Mouse (Mus musculus) forebrain, embryonic 15.5 days (tissue): ENCODE measurements at regions not wholly inside any gene's neighbourhood (a gene's known extent, or its start where the extent isn't known, plus 50 kb on each side); places are given as distances from the start of the nearest gene placed in this dataset.

Experiments
- ATAC-seq: fragments of 200-750 bp; cut with Nextera tagmentation; replicated peaks from 2 replicates; pipeline ENCODE4 v1.8.0; 2017; ENCODE audit warnings: mild to moderate bottlenecking, moderate TSS enrichment, moderate library complexity
- H3K27ac ChIP-seq: fragments of 300-500 bp; sonication (generic); replicated peaks from 2 replicates; pipeline ENCODE4 v1.5.1; 2015; ENCODE audit warnings: mild to moderate bottlenecking, inconsistent platforms
- H3K27me3 ChIP-seq: fragments of 300-500 bp; sonication (generic); 2 replicates; pipeline ENCODE4 v1.6.1; 2015; ENCODE audit warnings: inconsistent platforms
- H3K36me3 ChIP-seq: fragments of 300-500 bp; sonication (generic); 2 replicates; pipeline ENCODE4 v1.6.1; 2015; ENCODE audit warnings: mild to moderate bottlenecking, inconsistent platforms
- H3K4me1 ChIP-seq: fragments of 300-500 bp; sonication (generic); 2 replicates; pipeline ENCODE4 v1.6.1; 2015; ENCODE audit warnings: inconsistent platforms
- H3K4me2 ChIP-seq: fragments of 300-500 bp; sonication (generic); replicated peaks from 2 replicates; pipeline ENCODE4 v1.6.1; 2015; ENCODE audit warnings: mild to moderate bottlenecking, inconsistent platforms
- H3K4me3 ChIP-seq: fragments of 300-500 bp; sonication (generic); 2 replicates; pipeline ENCODE4 v1.5.1; 2015; ENCODE audit warnings: mild to moderate bottlenecking, inconsistent platforms
- H3K9ac ChIP-seq: fragments of 300-500 bp; sonication (generic); replicated peaks from 2 replicates; pipeline ENCODE4 v1.6.1; 2015; ENCODE audit warnings: mild to moderate bottlenecking, inconsistent platforms
- H3K9me3 ChIP-seq: fragments of 300-500 bp; sonication (generic); 2 replicates; pipeline ENCODE4 v1.6.1; 2016; ENCODE audit warnings: inconsistent platforms
- WGBS: fragments of 180-500 bp; shearing (Covaris S2); methylation state at CpG from one replicate; pipeline ENCODE4 v1.1.7; 2015; ENCODE audit warnings: mixed read lengths; 5-methylcytosine and 5-hydroxymethylcytosine counted together

DNA sequence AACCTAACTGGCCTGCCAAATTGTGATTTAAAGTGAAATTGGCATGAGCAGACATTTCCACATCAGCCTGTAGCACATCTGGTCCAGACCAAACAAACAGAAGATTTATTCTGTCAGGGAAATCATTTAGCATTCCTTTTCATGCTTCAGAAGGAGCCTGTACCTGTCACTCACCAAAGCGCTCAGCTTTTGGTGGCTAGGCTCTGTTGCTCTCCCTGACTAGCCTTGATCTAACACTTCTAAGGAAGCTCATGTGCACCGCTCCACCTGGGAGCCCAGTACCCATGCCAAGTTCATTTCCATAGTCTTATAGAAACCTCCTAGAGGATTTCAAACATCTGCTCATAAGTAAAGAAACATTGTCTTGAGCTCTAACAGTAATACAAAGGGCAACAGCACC lies 253.8 kb upstream of the Tfap2d start:
- Histone ChIP-seq H3K27ac (no peak overlapping the region), H3K4me1 (no peaks in the 10 kb centered on the region), H3K4me3 (no peak overlapping the region), H3K27me3 (no peaks in the 10 kb centered on the region), H3K9ac (no peak overlapping the region), H3K36me3 (no peaks in the 10 kb centered on the region), H3K4me2 (no peak overlapping the region), H3K9me3 (no peaks in the 10 kb centered on the region)
- 71% methylated on average over 2 of the region's 2 CpGs for WGBS
- ATAC-seq: no peak

DNA sequence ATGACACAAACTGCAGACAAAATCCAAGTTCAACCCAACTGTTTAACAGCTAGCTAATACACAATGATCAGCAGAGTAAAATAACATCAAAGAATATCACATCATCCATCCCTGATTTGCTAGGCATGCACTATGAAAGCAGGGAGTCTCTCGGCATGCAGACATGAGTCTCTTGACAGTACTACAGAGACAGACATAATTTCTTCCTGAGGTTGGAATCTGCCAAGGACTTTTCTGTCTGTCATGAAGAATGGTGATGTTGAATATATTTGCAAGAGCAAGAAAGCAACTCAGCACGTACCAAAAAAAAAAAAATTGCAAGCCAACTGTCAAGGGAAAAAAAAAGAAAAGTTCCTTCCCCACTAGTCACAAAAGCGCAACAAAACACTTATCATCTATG lies 245.4 kb upstream of the Tfap2d start:
- ATAC-seq: no peak
- H3K27me3 ChIP-seq: no peaks in the 10 kb centered on the region
- no peaks in the 10 kb centered on the region for H3K9me3 ChIP-seq
- no peak overlapping the region for H3K4me2 ChIP-seq
- H3K9ac ChIP-seq: no peak overlapping the region
- no peak overlapping the region for H3K27ac ChIP-seq
- H3K36me3 ChIP-seq: no peaks in the 10 kb centered on the region
- H3K4me3 ChIP-seq: no peak overlapping the region
- WGBS: 83% methylated on average over 3 of the region's 3 CpGs
- no peaks in the 10 kb centered on the region for H3K4me1 ChIP-seq

DNA sequence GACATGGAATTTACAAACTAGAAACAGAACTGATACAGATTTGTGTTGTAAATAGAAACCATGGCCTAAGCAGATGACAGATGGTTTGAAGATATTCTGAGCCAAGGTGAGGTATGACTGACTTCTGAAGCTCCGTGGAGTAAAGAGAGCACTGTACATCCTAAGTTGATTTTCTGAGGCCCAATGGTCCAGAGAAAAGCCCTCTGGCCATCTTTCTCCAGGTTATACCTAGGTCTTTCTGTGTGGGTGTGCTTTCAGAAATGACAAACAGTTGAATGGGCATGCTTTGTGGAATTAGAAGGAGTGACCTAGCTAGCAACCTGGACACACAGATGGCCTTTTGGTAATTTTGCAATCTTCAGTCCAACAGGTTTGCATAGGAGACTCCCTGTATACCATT lies 199.6 kb upstream of the Tfap2d start:
- H3K27ac ChIP-seq: no peak overlapping the region
- no peaks in the 10 kb centered on the region for H3K9me3 ChIP-seq
- ATAC-seq: no peak
- WGBS: 92% methylated on average over 1 of the region's 1 CpGs
- H3K9ac ChIP-seq: no peak overlapping the region
- no peaks in the 10 kb centered on the region for H3K36me3 ChIP-seq
- no peak overlapping the region for H3K4me2 ChIP-seq
- no peak overlapping the region for H3K4me3 ChIP-seq
- H3K4me1 ChIP-seq: no peaks in the 10 kb centered on the region
- H3K27me3 ChIP-seq: no peaks in the 10 kb centered on the region

DNA sequence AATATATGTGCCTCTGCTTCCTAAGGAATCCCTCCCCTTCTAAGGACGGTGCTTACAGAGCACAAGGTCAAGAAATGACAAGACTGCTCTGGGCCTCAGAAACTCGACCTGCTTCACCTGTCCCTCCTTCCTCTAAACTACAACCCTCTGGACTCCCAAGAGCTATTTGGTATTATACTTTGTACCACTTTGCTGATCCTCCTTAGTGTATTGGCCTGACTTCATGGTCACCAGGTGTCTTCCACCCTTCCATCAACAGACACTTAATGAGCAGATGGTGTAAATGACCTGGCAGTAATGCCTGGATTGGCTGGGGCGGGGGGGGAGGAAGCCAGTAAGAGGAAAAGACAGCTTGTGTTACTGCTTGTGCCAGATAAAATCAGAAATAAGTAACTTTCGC lies 199.1 kb upstream of the Tfap2d start:
- no peak for ATAC-seq
- Histone ChIP-seq H3K27me3 (no peaks in the 10 kb centered on the region), H3K4me3 (no peak overlapping the region), H3K9ac (no peak overlapping the region), H3K4me1 (no peaks in the 10 kb centered on the region), H3K4me2 (no peak overlapping the region), H3K9me3 (no peaks in the 10 kb centered on the region), H3K27ac (no peak overlapping the region), H3K36me3 (no peaks in the 10 kb centered on the region)
- WGBS: 70% methylated on average over 4 of the region's 4 CpGs

- Histone ChIP-seq H3K27me3 (no peaks in the 10 kb centered on the region), H3K4me3 (no peak overlapping the region), H3K9ac (no peak overlapping the region), H3K9me3 (no peaks in the 10 kb centered on the region), H3K4me2 (no peak overlapping the region), H3K4me1 (no peaks in the 10 kb centered on the region), H3K36me3 (no peaks in the 10 kb centered on the region), H3K27ac (no peak overlapping the region)
- WGBS: 60% methylated on average over 4 of the region's 4 CpGs
- ATAC-seq: no peak
Observed at GRCm38 (mm10) chr1:18911578-18911977, 191.2 kb upstream of the Tfap2d start.

- ATAC-seq: no peak
- Histone ChIP-seq H3K9ac (no peak overlapping the region), H3K27ac (no peak overlapping the region), H3K4me3 (no peak overlapping the region), H3K36me3 (no peaks in the 10 kb centered on the region), H3K27me3 (no peaks in the 10 kb centered on the region), H3K4me2 (no peak overlapping the region), H3K4me1 (no peaks in the 10 kb centered on the region), H3K9me3 (no peaks in the 10 kb centered on the region)
- 83% methylated on average over 1 of the region's 1 CpGs for WGBS
Observed at GRCm38 (mm10) chr1:18956276-18956675, 146.5 kb upstream of the Tfap2d start.

DNA sequence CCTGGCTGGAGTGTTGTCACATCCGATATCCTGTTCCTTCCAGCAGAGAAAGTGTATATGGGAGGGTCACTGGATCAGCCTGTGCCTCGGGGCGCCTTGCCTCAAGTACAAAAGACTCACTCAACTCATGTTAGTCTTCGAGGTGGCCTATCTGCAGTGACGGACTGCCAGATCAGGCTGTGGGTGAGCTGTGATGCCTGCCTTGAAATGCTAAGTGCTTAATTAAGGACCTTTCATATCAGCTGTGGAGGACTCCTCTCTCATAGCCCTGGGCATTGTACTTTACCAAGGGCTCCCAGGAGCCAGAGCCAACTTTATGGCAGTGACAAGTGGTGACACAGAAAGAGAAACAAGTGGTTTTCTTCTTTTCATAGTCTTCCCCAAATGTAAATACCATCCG lies 145.8 kb upstream of the Tfap2d start:
- 0 out of 2 replicates have a peak, but pooled peaks have one; percentile 11 for ATAC-seq
- H3K4me3 ChIP-seq: no peak overlapping the region
- H3K4me1 ChIP-seq: no peaks in the 10 kb centered on the region
- no peak overlapping the region for H3K9ac ChIP-seq
- H3K27ac ChIP-seq: no peak overlapping the region
- no peaks in the 10 kb centered on the region for H3K36me3 ChIP-seq
- H3K27me3 ChIP-seq: no peaks in the 10 kb centered on the region
- no peak overlapping the region for H3K4me2 ChIP-seq
- H3K9me3 ChIP-seq: no peaks in the 10 kb centered on the region
- 55% methylated on average over 6 of the region's 6 CpGs for WGBS

DNA sequence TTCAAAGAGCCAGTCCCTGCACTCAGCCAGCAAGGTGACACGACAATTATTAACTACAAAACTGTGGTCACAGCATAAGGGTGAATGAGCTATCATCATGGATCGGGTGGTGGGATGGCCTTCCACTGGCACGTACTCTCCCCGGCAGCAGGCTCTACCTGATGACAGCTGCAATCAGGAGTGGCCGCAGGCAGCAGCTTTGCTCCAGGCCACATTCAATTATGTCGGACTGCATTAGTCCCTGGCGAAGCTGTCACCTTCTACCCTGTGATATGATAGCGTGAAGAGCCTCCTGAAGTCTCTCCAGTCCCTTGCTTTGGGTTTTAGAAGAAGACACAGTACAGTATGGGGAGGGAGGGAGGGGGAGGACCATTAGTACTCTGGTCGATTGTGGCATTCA lies 141.4 kb upstream of the Tfap2d start:
- Histone ChIP-seq H3K27ac (no peak overlapping the region), H3K4me3 (no peak overlapping the region), H3K4me2 (no peak overlapping the region), H3K9me3 (no peaks in the 10 kb centered on the region), H3K9ac (no peak overlapping the region), H3K36me3 (no peaks in the 10 kb centered on the region), H3K27me3 (no peaks in the 10 kb centered on the region), H3K4me1 (no peaks in the 10 kb centered on the region)
- ATAC-seq: no peak
- 75% methylated on average over 9 of the region's 9 CpGs for WGBS

- Histone ChIP-seq H3K4me1 (no peaks in the 10 kb centered on the region), H3K4me3 (no peak overlapping the region), H3K9ac (no peak overlapping the region), H3K27ac (no peak overlapping the region), H3K9me3 (no peaks in the 10 kb centered on the region), H3K36me3 (no peaks in the 10 kb centered on the region), H3K27me3 (no peaks in the 10 kb centered on the region), H3K4me2 (no peak overlapping the region)
- WGBS: 84% methylated on average over 3 of the region's 3 CpGs
- no peak for ATAC-seq
Observed at GRCm38 (mm10) chr1:18961889-18962288, 140.9 kb upstream of the Tfap2d start.

- ATAC-seq: no peak; the same call in 1 of the 2 replicates
- WGBS: 88% methylated on average over 2 of the region's 2 CpGs
- Histone ChIP-seq H3K4me3 (no peak overlapping the region), H3K9ac (no peak overlapping the region), H3K27ac (no peak overlapping the region), H3K27me3 (no peaks in the 10 kb centered on the region), H3K36me3 (no peaks in the 10 kb centered on the region), H3K4me2 (no peak overlapping the region), H3K9me3 (no peaks in the 10 kb centered on the region), H3K4me1 (no peaks in the 10 kb centered on the region)
Observed at GRCm38 (mm10) chr1:18968935-18969334, 133.9 kb upstream of the Tfap2d start.

- Histone ChIP-seq H3K9me3 (no peaks in the 10 kb centered on the region), H3K9ac (no peak overlapping the region), H3K4me3 (no peak overlapping the region), H3K4me2 (no peak overlapping the region), H3K4me1 (no peaks in the 10 kb centered on the region), H3K27ac (no peak overlapping the region), H3K36me3 (no peaks in the 10 kb centered on the region), H3K27me3 (no peaks in the 10 kb centered on the region)
- ATAC-seq: no peak
Observed at GRCm38 (mm10) chr1:18970173-18970572, 132.6 kb upstream of the Tfap2d start.

DNA sequence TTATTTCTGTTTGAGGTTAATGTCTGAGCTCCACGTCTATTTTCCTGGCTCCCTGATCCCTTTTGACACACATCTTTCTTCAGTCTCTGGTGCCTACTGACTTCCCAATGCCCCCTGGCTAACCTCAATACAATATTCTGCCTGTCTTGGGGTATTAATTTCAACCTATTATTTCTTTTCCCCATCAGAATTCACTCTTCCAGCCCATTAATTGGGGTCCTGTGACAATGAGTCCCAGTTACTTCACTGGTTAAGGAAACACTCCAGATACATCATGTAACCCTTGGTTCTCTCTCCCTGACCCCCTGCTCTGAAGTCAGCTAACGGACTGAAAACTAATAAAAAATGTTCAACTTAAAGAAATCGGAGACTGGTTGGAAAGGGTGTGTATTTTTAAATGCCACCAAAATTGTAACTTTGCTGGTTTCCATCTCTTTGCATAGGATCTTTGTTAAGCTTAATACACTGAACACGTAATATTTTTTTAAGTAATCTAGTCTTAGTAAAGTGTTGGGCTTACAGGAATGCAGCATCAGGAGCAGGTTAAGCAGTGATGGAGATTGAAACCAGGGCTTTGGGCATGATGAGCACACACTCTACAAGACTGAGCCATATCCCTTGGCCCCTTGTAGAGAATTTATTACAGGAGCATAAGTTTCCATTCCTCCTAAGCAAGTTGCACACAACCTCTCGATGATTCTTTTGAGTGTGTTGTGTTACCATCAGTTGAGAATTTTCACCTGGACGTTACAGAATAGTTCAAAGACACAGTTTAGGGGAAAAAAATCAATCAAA lies 128.8 kb upstream of the Tfap2d start:
- no peak for ATAC-seq
- WGBS: 76% methylated on average over 6 of the region's 6 CpGs

GRCm38 (mm10) chr1:18974860-18975439 lies 127.9 kb upstream of the Tfap2d start:
- Histone ChIP-seq H3K27me3 (no peaks in the 10 kb centered on the region), H3K36me3 (no peaks in the 10 kb centered on the region), H3K27ac (no peak overlapping the region), H3K9me3 (no peaks in the 10 kb centered on the region), H3K4me1 (no peaks in the 10 kb centered on the region), H3K4me3 (no peak overlapping the region), H3K9ac (no peak overlapping the region), H3K4me2 (no peak overlapping the region)
- no peak for ATAC-seq
- 90% methylated on average over 2 of the region's 2 CpGs for WGBS

More for the DNA sequence above, 128.8 kb upstream of the Tfap2d start:
- H3K9me3 ChIP-seq: no peaks in the 10 kb centered on the region
- H3K36me3 ChIP-seq: no peaks in the 10 kb centered on the region
- no peak overlapping the region for H3K27ac ChIP-seq
- H3K4me3 ChIP-seq: no peak overlapping the region
- no peak overlapping the region for H3K4me2 ChIP-seq
- no peaks in the 10 kb centered on the region for H3K27me3 ChIP-seq
- H3K9ac ChIP-seq: no peak overlapping the region
- H3K4me1 ChIP-seq: no peaks in the 10 kb centered on the region
